Mouse (Mus musculus): ENCODE data around the gene Ube2o.

GRCm38 (mm10) chr11:116575396-116575795 is 5.9 kb downstream of the Ube2o start:
- TF ChIP-seq CTCF (IDR thresholded peaks at IDR 0.05; ENCODE audit: low read depth): no peak
- no peak for TF ChIP-seq EP300 (IDR thresholded peaks at IDR 0.05; ENCODE audit: low read depth)

Data from heart, postnatal 0 days (tissue).